Mouse (Mus musculus) CH12.LX (cell line): ENCODE measurements at regions not wholly inside any gene's neighbourhood (a gene's known extent, or its start where the extent isn't known, plus 50 kb on each side); places are given as distances from the start of the nearest gene placed in this dataset.

ENCODE experiments used
- DNase-seq: peaks from one replicate; pipeline ENCODE4 v3.0.0-alpha.2; 2013; ENCODE audit errors: extremely low read depth
- H3K27ac ChIP-seq: 2 replicates; pipeline ENCODE4 v1.5.1; 2012; ENCODE audit warnings: low read depth, mild to moderate bottlenecking, control low read depth, moderate library complexity; ENCODE audit not compliant: insufficient read depth
- H3K27me3 ChIP-seq: replicated peaks from 2 replicates; pipeline ENCODE3; 2012; ENCODE audit warnings: inconsistent platforms
- H3K36me3 ChIP-seq, 2 experiments: replicated peaks in 1 of 2; 2 replicates each; pipeline versions ENCODE3 to v1.6.1; 2012; ENCODE audit warnings: inconsistent platforms in 1 of 2, low read length in 1 of 2, mild to moderate bottlenecking in 1 of 2, mixed read lengths in 1 of 2, moderate library complexity in 1 of 2; ENCODE audit not compliant: control insufficient read depth in 1 of 2, insufficient read depth in 1 of 2
- H3K4me1 ChIP-seq, 2 experiments: 2 replicates each; pipeline ENCODE4 v1.6.1; 2012; ENCODE audit warnings: inconsistent platforms in 1 of 2, moderate library complexity in 1 of 2; ENCODE audit not compliant: insufficient read depth in 2 of 2, control insufficient read depth in 1 of 2
- H3K4me2 ChIP-seq: 2 replicates; pipeline ENCODE4 v1.6.1; 2012; ENCODE audit warnings: low read depth, mild to moderate bottlenecking, control low read depth; ENCODE audit not compliant: poor library complexity, insufficient read depth, severe bottlenecking
- H3K4me3 ChIP-seq, 3 experiments: fragments of 150-350 bp in 1 of 3; sonication (generic) in 1 of 3; replicated peaks in 1 of 3; 2 replicates each; pipeline versions ENCODE3 to v1.5.1; 2011 to 2012; ENCODE audit warnings: low read depth in 2 of 3, low read length in 2 of 3, mild to moderate bottlenecking in 2 of 3, moderate library complexity in 2 of 3, control low read depth in 1 of 3, improper control_type of control experiment in 1 of 3, inconsistent platforms in 1 of 3, mixed read lengths in 1 of 3; ENCODE audit not compliant: poor library complexity in 1 of 3
- H3K79me2 ChIP-seq: replicated peaks from 2 replicates; pipeline ENCODE4 v1.6.1; 2012; ENCODE audit warnings: mild to moderate bottlenecking, moderate library complexity; ENCODE audit not compliant: control insufficient read depth, poor library complexity, insufficient read depth, severe bottlenecking; ENCODE audit errors: extremely low read depth
- H3K9ac ChIP-seq: 2 replicates; pipeline ENCODE4 v1.6.1; 2012; ENCODE audit warnings: low read depth, mild to moderate bottlenecking, control low read depth, moderate library complexity; ENCODE audit not compliant: insufficient read depth
- H3K9me3 ChIP-seq: replicated peaks from 2 replicates; pipeline ENCODE3; 2012; ENCODE audit warnings: low read length, inconsistent platforms, mixed read lengths
- CHD1 ChIP-seq: IDR thresholded peaks from 2 replicates; pipeline ENCODE4 v1.6.1; 2012; ENCODE audit warnings: low read depth, low read length, improper control_type of control experiment, inconsistent platforms
- CHD2 ChIP-seq: IDR thresholded peaks from 2 replicates; pipeline ENCODE4 v1.6.1; 2011; ENCODE audit warnings: low read length, improper control_type of control experiment
- CTCF ChIP-seq, 2 experiments: IDR thresholded peaks in 1 of 2; conservative IDR thresholded peaks in 1 of 2; 2 replicates each; pipeline ENCODE4 v1.5.1; 2011 to 2012; ENCODE audit warnings: low read depth in 2 of 2, low read length in 2 of 2, improper control_type of control experiment in 1 of 2, inconsistent platforms in 1 of 2, mild to moderate bottlenecking in 1 of 2, moderate library complexity in 1 of 2
- GABPA ChIP-seq: IDR thresholded peaks from 2 replicates; pipeline ENCODE4 v1.6.1; 2012; ENCODE audit warnings: low read depth, low read length, improper control_type of control experiment, inconsistent platforms; ENCODE audit not compliant: insufficient replicate concordance
- KAT2A ChIP-seq: IDR thresholded peaks from 2 replicates; pipeline ENCODE4 v1.6.1; 2012; ENCODE audit warnings: low read length, improper control_type of control experiment, inconsistent platforms; ENCODE audit not compliant: insufficient replicate concordance
- MAFK ChIP-seq: IDR thresholded peaks from 2 replicates; pipeline ENCODE4 v1.6.1; 2011; ENCODE audit warnings: low read length, improper control_type of control experiment; ENCODE audit not compliant: insufficient replicate concordance
- MEF2A ChIP-seq: IDR thresholded peaks from 2 replicates; pipeline ENCODE4 v1.6.1; 2014; ENCODE audit warnings: low read depth, mild to moderate bottlenecking, inconsistent platforms, low read length, improper control_type of control experiment, borderline replicate concordance
- MYC ChIP-seq: IDR thresholded peaks from 2 replicates; pipeline ENCODE4 v1.6.1; 2011; ENCODE audit warnings: low read depth, mild to moderate bottlenecking, improper control_type of control experiment, low read length
- NELFE ChIP-seq: IDR thresholded peaks from 2 replicates; pipeline ENCODE4 v1.6.1; 2011; ENCODE audit warnings: low read depth, low read length, improper control_type of control experiment
- NRF1 ChIP-seq: IDR thresholded peaks from 2 replicates; pipeline ENCODE4 v1.6.1; 2014; ENCODE audit warnings: low read depth, mild to moderate bottlenecking, inconsistent platforms, low read length, improper control_type of control experiment, moderate library complexity
- RAD21 ChIP-seq: IDR thresholded peaks from 2 replicates; pipeline ENCODE4 v1.6.1; 2011; ENCODE audit warnings: low read depth, mild to moderate bottlenecking, low read length, improper control_type of control experiment, moderate library complexity
- SMC3 ChIP-seq: IDR thresholded peaks from 2 replicates; pipeline ENCODE4 v1.6.1; 2011; ENCODE audit warnings: low read depth, low read length, improper control_type of control experiment
- ZKSCAN1 ChIP-seq: IDR thresholded peaks from 2 replicates; pipeline ENCODE4 v1.6.1; 2012; ENCODE audit warnings: low read depth, inconsistent platforms, low read length, improper control_type of control experiment, borderline replicate concordance
- ZMIZ1 ChIP-seq: IDR thresholded peaks from 2 replicates; pipeline ENCODE4 v1.6.1; 2012; ENCODE audit warnings: low read depth, mild to moderate bottlenecking, inconsistent platforms, low read length, improper control_type of control experiment
- dilution Hi-C: fragments of 300-500 bp; cut with MboI; formaldehyde crosslinking; loops from 2 replicates; pipeline ENCODE4 v1.14.3; 2020; ENCODE audit warnings: low sequenced_read_pairs; ENCODE audit not compliant: extremely low pct_unique_long_range_greater_than_20kb, extremely low pct_ligation_motif_present
- in situ Hi-C: fragments of 300-500 bp; cut with MboI; formaldehyde crosslinking; loops from 3 replicates; pipeline ENCODE4 v1.14.3; 2019; ENCODE audit warnings: low sequenced_read_pairs, low pct_ligation_motif_present, low pct_unique_long_range_greater_than_20kb, mixed read lengths

DNA sequence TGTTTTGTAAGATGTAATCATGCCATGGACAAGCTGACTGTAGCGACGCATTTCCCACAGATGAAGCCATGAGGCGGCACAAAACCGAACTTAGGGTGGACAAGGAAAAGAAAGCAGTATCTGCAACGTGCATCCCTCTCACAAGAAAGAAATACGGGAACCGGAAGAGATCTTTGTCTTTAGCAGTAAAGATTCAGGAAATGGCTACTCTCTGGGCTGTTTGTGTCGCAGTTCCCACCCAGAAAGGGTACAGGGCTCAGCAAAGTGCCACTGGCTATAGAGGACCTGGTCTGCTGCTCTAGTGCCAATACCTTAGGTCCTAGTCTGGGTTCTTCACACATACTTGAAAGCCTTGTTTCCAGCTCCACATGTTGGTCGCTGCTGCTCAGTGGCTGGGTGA is 131.1 kb upstream of the Mki67 start:
- H3K27ac ChIP-seq, result no peak overlapping the region
- dilution Hi-C loops (no loop called here), in situ Hi-C loops (no loop called here)
- no peak overlapping the region for H3K9ac ChIP-seq
- no peak for TF ChIP-seq ZMIZ1
- no peak for TF ChIP-seq SMC3
- TF ChIP-seq MYC, result no peak
- TF ChIP-seq KAT2A, result no peak
- TF ChIP-seq CHD1, result no peak
- TF ChIP-seq CHD2, result no peak
- TF ChIP-seq MAFK, result no peak
- TF ChIP-seq ZKSCAN1, result no peak
- TF ChIP-seq GABPA, result no peak
- TF ChIP-seq NELFE, result no peak
- H3K27me3 ChIP-seq, result peaks cover 92% of the 10 kb centered on the region
- H3K79me2 ChIP-seq, result no peaks in the 10 kb centered on the region
- H3K9me3 ChIP-seq, result no peaks in the 10 kb centered on the region
- no peak overlapping the region for H3K4me3 ChIP-seq
- H3K4me2 ChIP-seq, result no peak overlapping the region
- H3K36me3 ChIP-seq, result no peaks in the 10 kb centered on the region
- no peak for DNase-seq
- H3K4me1 ChIP-seq, result 0 out of 4 replicates have a peak, but pooled peaks cover 0 to 2% of the 10 kb centered on the region in 2 experiments

DNA sequence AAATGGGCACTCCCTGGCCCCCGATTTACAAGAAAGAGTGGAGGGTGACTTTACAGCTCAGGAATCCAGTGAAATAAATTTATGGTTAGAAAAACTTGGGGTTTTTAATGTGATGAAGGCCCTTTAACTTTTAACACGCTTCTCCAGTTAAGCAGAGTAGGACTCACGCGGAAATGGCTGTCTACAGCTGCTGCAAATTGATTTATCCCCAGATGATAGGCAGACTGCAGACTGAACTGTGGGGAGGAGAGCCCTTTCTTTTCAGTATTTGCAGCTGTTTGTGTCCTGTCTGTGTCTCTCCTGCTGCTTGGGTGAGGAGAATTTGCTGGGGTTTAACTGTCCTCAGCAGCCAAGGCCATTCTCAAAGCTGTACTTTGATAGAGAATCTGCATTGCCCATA is 132.0 kb upstream of the Mki67 start:
- Histone ChIP-seq H3K27ac (no peak overlapping the region), H3K4me2 (no peak overlapping the region), H3K27me3 (peaks cover 92% of the 10 kb centered on the region), H3K9ac (no peak overlapping the region), H3K4me3 (no peak overlapping the region), H3K79me2 (no peaks in the 10 kb centered on the region), H3K4me1 (0 out of 4 replicates have a peak, but pooled peaks cover 0 to 2% of the 10 kb centered on the region in 2 experiments), H3K9me3 (no peaks in the 10 kb centered on the region), H3K36me3 (no peaks in the 10 kb centered on the region)
- in situ Hi-C loops (no loop called here), dilution Hi-C loops (no loop called here)
- no peak for TF ChIP-seq NELFE
- TF ChIP-seq RAD21, result no peak
- TF ChIP-seq NRF1, result no peak
- no peak for TF ChIP-seq ZMIZ1
- TF ChIP-seq CTCF (conservative IDR thresholded peaks at IDR 0.05 in 1 of 2, IDR thresholded peaks at IDR 0.05 in 1 of 2; ENCODE audit: low read depth in 2 of 2, low read length in 2 of 2), result no peak
- no peak for TF ChIP-seq CHD2
- no peak for TF ChIP-seq GABPA
- no peak for DNase-seq

DNA sequence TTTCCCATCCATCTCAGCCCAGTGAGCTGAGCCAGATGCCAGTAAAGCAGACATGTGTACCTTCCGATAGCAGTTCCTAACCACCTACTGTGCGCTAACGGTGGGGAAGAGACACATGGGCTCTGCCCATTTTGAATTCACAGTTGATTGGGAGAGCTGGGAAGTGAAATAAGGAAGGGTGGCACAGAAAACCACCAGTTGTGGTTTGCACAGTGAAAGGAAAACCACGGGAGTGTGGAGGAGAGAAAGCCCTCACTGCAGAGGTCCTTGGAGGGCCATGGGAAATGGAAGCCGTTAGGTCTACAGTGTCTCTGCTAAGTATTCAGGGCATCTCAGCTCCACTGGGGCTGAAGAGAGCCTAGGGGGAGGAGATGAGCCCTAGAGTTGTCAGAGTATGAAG is 132.7 kb upstream of the Mki67 start:
- no peak for TF ChIP-seq MEF2A
- no peak for TF ChIP-seq RAD21
- no peak for TF ChIP-seq MAFK
- Histone ChIP-seq H3K27me3 (peaks cover 90% of the 10 kb centered on the region), H3K79me2 (no peaks in the 10 kb centered on the region), H3K9me3 (no peaks in the 10 kb centered on the region), H3K36me3 (no peaks in the 10 kb centered on the region), H3K9ac (no peak overlapping the region), H3K4me3 (no peak overlapping the region), H3K4me2 (no peak overlapping the region), H3K27ac (no peak overlapping the region), H3K4me1 (0 out of 4 replicates have a peak, but pooled peaks cover 0 to 2% of the 10 kb centered on the region in 2 experiments)
- dilution Hi-C loops, result no loop called here
- DNase-seq, result no peak
- in situ Hi-C loops, result no loop called here
